Mouse (Mus musculus) intestine, embryonic 16.5 days (tissue): ENCODE results near the gene Dnaja2. TPM values are rescaled to one million over a fixed set of nuclear protein-coding genes. Genes with fewer than 3 reads are reported as not detected.

Experiments
- ATAC-seq: fragments of 200-750 bp; cut with Nextera tagmentation; 2 replicates; pipeline ENCODE4 v1.8.0; 2017; ENCODE audit warnings: moderate TSS enrichment, moderate library complexity
- H3K27ac ChIP-seq: fragments of 300-500 bp; sonication (generic); 2 replicates; pipeline ENCODE4 v1.5.1; 2014; ENCODE audit warnings: mild to moderate bottlenecking, low read length
- H3K27me3 ChIP-seq: fragments of 300-500 bp; sonication (generic); replicated peaks from 2 replicates; pipeline ENCODE4 v1.6.1; 2014; ENCODE audit warnings: low read length, control low read depth, mixed read lengths; ENCODE audit not compliant: control insufficient read depth, insufficient read depth
- H3K36me3 ChIP-seq: fragments of 300-500 bp; sonication (generic); 2 replicates; pipeline ENCODE4 v1.6.1; 2014; ENCODE audit warnings: low read length, control low read depth; ENCODE audit not compliant: control insufficient read depth, insufficient read depth
- H3K4me1 ChIP-seq: fragments of 300-500 bp; sonication (generic); 2 replicates; pipeline ENCODE4 v1.6.1; 2014; ENCODE audit warnings: low read length, control low read depth, mixed read lengths; ENCODE audit not compliant: control insufficient read depth, insufficient read depth
- H3K4me2 ChIP-seq: fragments of 300-500 bp; sonication (generic); 2 replicates; pipeline ENCODE4 v1.6.1; 2014; ENCODE audit warnings: low read depth, low read length, control low read depth
- H3K4me3 ChIP-seq: fragments of 300-500 bp; sonication (generic); 2 replicates; pipeline ENCODE4 v1.5.1; 2014; ENCODE audit warnings: mild to moderate bottlenecking, low read length
- H3K9ac ChIP-seq: fragments of 300-500 bp; sonication (generic); 2 replicates; pipeline ENCODE4 v1.6.1; 2014; ENCODE audit warnings: low read depth, low read length
- H3K9me3 ChIP-seq: fragments of 300-500 bp; sonication (generic); 2 replicates; pipeline ENCODE4 v1.6.1; 2016; ENCODE audit warnings: low read length, control low read depth; ENCODE audit not compliant: control insufficient read depth
- WGBS: fragments of 180-500 bp; shearing (Covaris S2); extraction: QIAGEN DNeasy Blood & Tissue Kit; methylation state at CpG from one replicate; pipeline ENCODE4 v1.1.7; 2014; 5-methylcytosine and 5-hydroxymethylcytosine counted together
- polyA plus RNA-seq: library from polyadenylated mRNA; unstranded; fragments of >200 nt; fragmentation: Nextera tagmentation; extraction: Ambion mirVana; gene quantifications from 2 replicates; pipeline ENCODE4 v1.2.1, GENCODE M21; 2015

The Dnaja2 gene
- polyA plus RNA-seq, 1 experiment from 2014 or later: 149 TPM

DNA sequence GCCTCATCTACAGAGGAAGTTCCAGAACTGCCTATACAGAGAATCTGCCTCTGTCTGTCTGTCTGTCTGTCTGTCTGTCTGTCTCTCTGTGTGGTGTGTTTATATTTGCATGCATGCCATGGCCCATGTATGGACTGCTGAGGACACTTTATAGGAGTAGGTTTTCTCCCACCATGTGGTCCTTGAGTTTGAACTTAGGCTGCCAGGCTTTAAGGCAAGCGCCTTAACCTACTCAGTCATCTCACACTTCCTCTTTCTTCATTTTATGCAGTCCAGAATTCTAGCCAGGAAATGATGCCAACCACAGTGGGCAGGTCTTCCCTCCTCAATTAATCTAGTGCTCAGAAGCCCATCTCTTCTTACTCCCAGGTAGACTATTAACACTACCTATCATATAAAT lies 4.1 kb upstream of the Dnaja2 start:
- Histone ChIP-seq H3K9me3 (no peaks in the 10 kb centered on the region), H3K4me2 (no peak overlapping the region), H3K27me3 (no peaks in the 10 kb centered on the region), H3K27ac (no peak overlapping the region), H3K4me1 (no peaks in the 10 kb centered on the region), H3K4me3 (no peak overlapping the region), H3K9ac (no peak overlapping the region), H3K36me3 (no peaks in the 10 kb centered on the region)
- ATAC-seq: no peak
- 90% methylated on average over 1 of the region's 1 CpGs for WGBS

- 77% methylated on average over 3 of the region's 3 CpGs for WGBS
- ATAC-seq: no peak
Measured at GRCm38 (mm10) chr8:85557601-85557986, 2.5 kb upstream of the Dnaja2 start.

GRCm38 (mm10) chr8:85556986-85557600 lies 1.9 kb upstream of the Dnaja2 start:
- no peak overlapping the region for H3K4me3 ChIP-seq
- no peak overlapping the region for H3K9ac ChIP-seq
- H3K27me3 ChIP-seq: no peaks in the 10 kb centered on the region
- H3K27ac ChIP-seq: no peak overlapping the region
- no peaks in the 10 kb centered on the region for H3K9me3 ChIP-seq
- H3K4me1 ChIP-seq: 0 out of 2 replicates have a peak, but pooled peaks cover 1% of the 10 kb centered on the region
- no peak for ATAC-seq
- 81% methylated on average over 2 of the region's 2 CpGs for WGBS
- no peak overlapping the region for H3K4me2 ChIP-seq
- H3K36me3 ChIP-seq: no peaks in the 10 kb centered on the region

More at GRCm38 (mm10) chr8:85557601-85557986, 2.5 kb upstream of the Dnaja2 start:
- no peaks in the 10 kb centered on the region for H3K36me3 ChIP-seq
- H3K4me3 ChIP-seq: no peak overlapping the region
- H3K4me2 ChIP-seq: no peak overlapping the region
- no peak overlapping the region for H3K9ac ChIP-seq
- H3K27ac ChIP-seq: no peak overlapping the region
- no peaks in the 10 kb centered on the region for H3K27me3 ChIP-seq
- no peaks in the 10 kb centered on the region for H3K4me1 ChIP-seq
- no peaks in the 10 kb centered on the region for H3K9me3 ChIP-seq

- H3K4me3 ChIP-seq: peak overlapping the region; percentile 91
- peak overlapping the region; percentile 59 for H3K4me2 ChIP-seq
- under 1% methylated on average over 50 of the region's 66 CpGs for WGBS
- no peaks in the 10 kb centered on the region for H3K9me3 ChIP-seq
- H3K9ac ChIP-seq: peak overlapping the region; percentile 93
- 0 out of 2 replicates have a peak, but pooled peaks cover 4% of the 10 kb centered on the region for H3K4me1 ChIP-seq
- H3K27ac ChIP-seq: peak overlapping the region; percentile 97
- peak; percentile 96 for ATAC-seq
- 0 out of 2 replicates have a peak, but pooled peaks cover 4% of the 10 kb centered on the region for H3K36me3 ChIP-seq
- no peaks in the 10 kb centered on the region for H3K27me3 ChIP-seq
Measured at GRCm38 (mm10) chr8:85554391-85555180, 558 bp downstream of the Dnaja2 start.

DNA sequence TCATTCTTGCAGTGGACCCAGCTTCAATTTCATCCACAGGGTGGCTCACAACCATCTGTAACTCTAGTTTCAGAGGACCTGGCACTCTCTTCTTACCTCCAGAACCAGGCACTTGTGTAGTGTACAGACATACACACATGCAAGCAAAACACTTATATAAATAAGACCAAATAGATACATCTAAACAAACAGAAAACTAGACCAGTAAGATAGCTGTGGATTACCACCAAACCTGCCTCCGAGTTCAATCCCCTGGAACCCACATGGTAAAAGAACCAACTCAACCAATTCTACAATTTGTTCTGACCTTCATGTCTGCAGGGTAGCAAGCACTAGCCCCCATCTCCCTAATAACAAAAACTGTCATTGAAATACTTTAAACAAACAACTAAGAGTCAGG lies 3.2 kb downstream of the Dnaja2 start:
- 85% methylated on average over 1 of the region's 1 CpGs for WGBS
- Histone ChIP-seq H3K9ac (no peak overlapping the region), H3K9me3 (no peaks in the 10 kb centered on the region), H3K4me3 (no peak overlapping the region), H3K36me3 (peaks cover 9% of the 10 kb centered on the region), H3K27ac (no peak overlapping the region), H3K27me3 (no peaks in the 10 kb centered on the region), H3K4me1 (0 out of 2 replicates have a peak, but pooled peaks cover 4% of the 10 kb centered on the region), H3K4me2 (no peak overlapping the region)
- ATAC-seq: no peak

- no peak overlapping the region for H3K9ac ChIP-seq
- WGBS: 93% methylated on average over 2 of the region's 2 CpGs
- no peaks in the 10 kb centered on the region for H3K9me3 ChIP-seq
- no peak for ATAC-seq
- peaks cover 13% of the 10 kb centered on the region; the same call in 1 of the 2 replicates for H3K36me3 ChIP-seq
- H3K4me3 ChIP-seq: no peak overlapping the region
- no peaks in the 10 kb centered on the region for H3K4me1 ChIP-seq
- H3K4me2 ChIP-seq: no peak overlapping the region
- no peak overlapping the region for H3K27ac ChIP-seq
- no peaks in the 10 kb centered on the region for H3K27me3 ChIP-seq
Measured at GRCm38 (mm10) chr8:85536332-85536731, 18.8 kb downstream of the Dnaja2 start.

GRCm38 (mm10) chr8:85534163-85534562 lies 21.0 kb downstream of the Dnaja2 start:
- H3K4me1 ChIP-seq: no peaks in the 10 kb centered on the region
- H3K4me3 ChIP-seq: no peak overlapping the region
- no peaks in the 10 kb centered on the region for H3K27me3 ChIP-seq
- no peaks in the 10 kb centered on the region for H3K9me3 ChIP-seq
- H3K36me3 ChIP-seq: peaks cover 12% of the 10 kb centered on the region; the same call in 1 of the 2 replicates
- 83% methylated on average over 1 of the region's 1 CpGs for WGBS
- no peak for ATAC-seq
- H3K27ac ChIP-seq: no peak overlapping the region
- no peak overlapping the region for H3K4me2 ChIP-seq
- H3K9ac ChIP-seq: no peak overlapping the region

DNA sequence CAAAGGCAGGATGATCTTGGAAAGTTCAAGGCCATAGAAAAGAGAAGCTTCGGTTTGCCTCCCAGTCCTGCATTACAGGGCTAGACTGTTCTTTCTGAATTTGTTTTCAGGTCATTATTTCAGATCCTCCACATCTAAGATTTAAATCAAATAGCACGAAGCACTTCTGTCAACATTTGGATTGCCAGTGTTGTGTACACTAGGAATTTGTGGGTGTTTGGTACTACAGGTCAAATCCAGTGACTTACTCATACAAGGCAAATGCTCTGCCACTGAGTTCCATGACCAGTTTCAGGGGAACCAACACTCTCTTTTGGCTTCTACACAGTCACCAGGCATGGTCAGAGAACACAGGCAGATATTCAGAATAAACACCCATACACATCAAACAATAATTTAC lies 21.7 kb downstream of the Dnaja2 start:
- H3K27me3 ChIP-seq: no peaks in the 10 kb centered on the region
- WGBS: 77% methylated on average over 2 of the region's 2 CpGs
- H3K4me2 ChIP-seq: no peak overlapping the region
- no peak overlapping the region for H3K27ac ChIP-seq
- no peak for ATAC-seq
- H3K9ac ChIP-seq: no peak overlapping the region
- H3K9me3 ChIP-seq: no peaks in the 10 kb centered on the region
- no peaks in the 10 kb centered on the region for H3K4me1 ChIP-seq
- H3K36me3 ChIP-seq: 0 out of 2 replicates have a peak, but pooled peaks cover 9% of the 10 kb centered on the region
- H3K4me3 ChIP-seq: no peak overlapping the region

DNA sequence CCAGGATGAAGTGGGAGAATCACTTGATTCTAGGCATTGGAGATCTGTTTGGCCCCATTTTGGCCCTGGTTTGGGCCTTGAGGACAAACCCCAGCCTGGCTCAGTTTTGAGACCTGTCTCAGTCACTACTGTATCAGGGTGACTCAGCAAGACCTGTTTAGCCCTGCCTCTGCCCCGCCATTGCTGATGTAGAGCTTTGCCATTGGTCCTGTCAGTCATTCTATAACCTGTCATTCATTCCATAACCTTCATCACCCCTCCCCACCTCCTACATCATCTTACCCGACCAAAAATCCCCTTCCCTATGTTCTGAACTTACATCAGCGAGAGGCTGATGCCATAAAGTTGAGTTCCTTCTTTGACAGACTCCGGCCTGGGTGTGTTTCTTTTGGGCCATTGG lies 22.3 kb downstream of the Dnaja2 start:
- Histone ChIP-seq H3K9me3 (no peaks in the 10 kb centered on the region), H3K4me1 (no peaks in the 10 kb centered on the region), H3K4me2 (no peak overlapping the region), H3K27ac (no peak overlapping the region), H3K4me3 (no peak overlapping the region), H3K9ac (no peak overlapping the region), H3K36me3 (0 out of 2 replicates have a peak, but pooled peaks cover 4% of the 10 kb centered on the region), H3K27me3 (no peaks in the 10 kb centered on the region)
- ATAC-seq: no peak
- 90% methylated on average over 4 of the region's 4 CpGs for WGBS
